Mouse (Mus musculus) adrenal gland, adult 2 months (tissue): ENCODE measurements around the gene Adam33. TPM values are rescaled to one million over a fixed set of nuclear protein-coding genes. Genes with fewer than 3 reads are reported as not detected.
"Not testable (repeated sequence)": the region's sequence is repeated elsewhere in the genome, so short reads cannot be mapped to it uniquely, and the experiment has no call there.

Source experiments
- DNase-seq: peaks from one replicate; pipeline ENCODE4 v3.0.0; 2021
- polyA plus RNA-seq: library from polyadenylated mRNA; depleted of rRNA; stranded (reverse); fragments of >200 nt; gene quantifications from 2 replicates; pipeline ENCODE4 v1.2.3, GENCODE M21; 2012
- total RNA-seq, 2 experiments: library from RNA; stranded (reverse); gene quantifications; 2 replicates each; pipeline ENCODE4 v1.2.3; 2021

The Adam33 gene
- total and polyA plus RNA-seq, 3 experiments, result 1.6 to 11.5 (median 3.4) TPM

DNA sequence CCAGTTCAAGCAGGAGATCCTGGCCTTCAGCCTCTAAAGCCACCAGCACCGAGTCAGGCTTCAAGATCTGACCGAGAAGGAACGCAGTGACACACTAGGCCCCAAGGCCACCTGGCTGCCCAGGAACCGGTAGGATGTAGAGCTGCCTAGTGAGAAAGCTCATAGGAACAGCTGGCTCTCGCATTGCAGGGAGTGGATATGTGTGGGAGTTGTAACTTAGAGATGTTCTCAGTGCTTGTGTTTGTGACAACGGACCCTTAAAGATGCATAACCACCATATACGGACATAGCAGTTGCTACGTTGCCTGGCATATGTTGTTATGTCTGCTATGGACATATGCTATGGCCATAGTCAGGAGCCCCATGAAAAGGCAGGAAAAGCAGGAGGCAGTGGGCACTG lies 4.9 kb downstream of the Adam33 start:
- no peak for DNase-seq

GRCm38 (mm10) chr2:131056191-131056590 lies 7.4 kb downstream of the Adam33 start:
- DNase-seq, result no peak

- peak; percentile 44 for DNase-seq
These were observed 8.0 kb downstream of the Adam33 start for GRCm38 (mm10) chr2:131055631-131056030.

- no peak for DNase-seq
These were observed 8.9 kb downstream of the Adam33 start for GRCm38 (mm10) chr2:131054646-131055264.

DNA sequence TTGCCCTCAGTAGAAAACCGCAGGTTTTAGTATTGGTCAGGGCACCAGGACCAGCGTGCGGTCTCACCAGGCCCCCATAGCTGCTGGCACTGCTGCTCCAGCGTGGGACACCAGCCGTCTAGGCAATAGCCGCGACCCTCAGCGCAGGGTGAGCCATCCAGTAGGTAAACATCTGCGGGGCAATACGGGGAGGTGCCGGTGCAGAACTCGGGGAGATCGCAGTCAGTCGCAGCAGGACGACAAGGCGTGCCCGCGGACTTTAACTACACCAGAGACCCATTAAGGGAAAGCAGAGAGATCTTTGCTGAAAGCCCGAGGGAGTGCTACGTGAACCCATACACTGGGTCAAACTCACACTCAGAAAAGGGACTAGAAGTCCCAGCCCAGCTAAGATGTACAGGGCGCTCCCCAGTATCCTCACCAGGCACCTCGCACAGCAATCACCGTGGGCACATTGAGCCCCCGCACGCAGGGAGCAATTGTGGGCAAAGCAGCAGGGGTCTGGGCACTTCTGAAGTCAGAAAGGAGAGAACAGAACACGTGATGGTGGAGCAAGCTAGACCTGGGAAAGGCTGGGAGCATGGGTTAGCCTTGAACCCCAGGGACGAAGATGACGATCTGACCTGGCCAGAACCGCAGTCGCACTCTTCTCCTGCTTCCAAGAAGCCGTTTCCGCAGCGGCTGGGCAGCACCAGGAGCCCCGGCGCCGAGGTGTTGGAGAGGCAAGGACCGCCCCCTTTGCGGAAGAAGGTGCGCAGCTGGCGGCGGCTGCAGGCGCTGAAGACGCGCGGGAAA lies 9.6 kb downstream of the Adam33 start:
- no peak for DNase-seq

GRCm38 (mm10) chr2:131052862-131053418 lies 10.7 kb downstream of the Adam33 start:
- no peak for DNase-seq

GRCm38 (mm10) chr2:131052043-131052442 lies 11.6 kb downstream of the Adam33 start:
- no peak for DNase-seq

DNA sequence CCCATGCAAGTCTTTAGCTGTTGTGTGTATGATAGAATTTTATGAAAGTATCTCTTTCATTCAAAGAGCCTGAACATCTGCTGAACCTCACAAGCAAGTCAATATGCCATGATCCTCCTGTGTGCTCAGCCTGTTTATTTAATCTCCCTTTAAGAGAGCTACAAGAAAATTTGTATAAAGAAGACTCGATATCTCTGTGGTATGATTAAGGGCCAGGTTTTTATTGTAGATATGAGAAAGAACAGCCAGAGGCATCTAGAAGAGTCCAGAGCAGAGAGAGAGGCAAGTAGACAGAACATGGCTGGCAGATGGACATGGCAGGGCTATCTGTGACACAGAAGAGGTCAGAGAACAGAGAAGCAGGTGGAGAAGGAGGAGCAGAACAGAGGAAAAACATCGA lies 17.6 kb downstream of the Adam33 start:
- DNase-seq, result no peak

- DNase-seq, result no peak
These were observed 18.5 kb downstream of the Adam33 start for GRCm38 (mm10) chr2:131044989-131045720.

DNA sequence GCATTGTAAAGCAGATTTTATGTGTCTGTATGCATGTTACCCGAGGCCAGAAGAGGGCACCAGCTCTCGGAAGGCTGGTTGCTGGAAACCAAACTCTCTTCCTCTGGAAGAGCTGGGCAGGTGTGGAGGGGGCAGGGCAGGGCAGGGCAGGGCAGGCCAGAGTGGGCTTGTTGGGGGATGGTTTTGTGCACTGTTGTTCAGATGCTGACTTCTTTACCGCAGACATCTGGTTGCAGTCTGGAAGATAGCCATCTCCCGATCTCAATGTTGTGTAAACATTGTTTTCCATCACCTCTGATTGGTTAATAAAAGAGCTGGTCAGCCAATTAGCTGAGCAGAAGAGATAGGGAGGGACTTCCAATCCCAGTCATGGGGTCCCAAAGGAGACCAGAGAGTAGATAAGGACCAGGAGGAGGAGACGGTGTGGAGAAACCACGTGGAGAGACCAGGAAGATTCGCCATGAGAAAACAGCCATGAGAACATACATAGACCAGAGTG lies 19.2 kb downstream of the Adam33 start:
- DNase-seq, result no peak

DNA sequence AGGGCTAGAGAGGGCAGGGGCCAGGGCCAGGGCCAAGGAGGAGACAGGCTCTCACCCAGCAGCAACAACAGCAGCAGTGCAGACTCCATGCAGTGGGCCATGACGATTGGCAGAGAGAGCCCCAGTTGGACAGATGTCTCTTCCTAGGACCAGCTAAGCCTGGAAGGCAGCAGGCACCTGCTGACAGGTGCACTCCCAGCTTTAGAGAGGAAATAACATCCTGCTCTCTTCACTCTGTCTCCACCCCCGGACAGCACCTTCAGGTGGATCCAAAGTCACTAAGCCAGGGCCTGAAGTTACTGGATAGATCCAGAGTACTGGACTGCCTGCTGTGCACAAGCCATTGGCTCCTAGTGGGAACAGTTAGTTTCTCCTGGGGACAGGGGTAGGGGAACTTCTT lies 20.6 kb downstream of the Adam33 start, which contains the start of gene Gfra4:
TSS of gene Gfra4 (minus strand) at position 101 of the 400 bp plus-strand sequence.
- no peak for DNase-seq

- peak; percentile 53 for DNase-seq
These were observed 22.5 kb downstream of the Adam33 start for GRCm38 (mm10) chr2:131040854-131041825.

GRCm38 (mm10) chr2:131038675-131039074 lies 24.9 kb downstream of the Adam33 start:
- DNase-seq, result no peak

DNA sequence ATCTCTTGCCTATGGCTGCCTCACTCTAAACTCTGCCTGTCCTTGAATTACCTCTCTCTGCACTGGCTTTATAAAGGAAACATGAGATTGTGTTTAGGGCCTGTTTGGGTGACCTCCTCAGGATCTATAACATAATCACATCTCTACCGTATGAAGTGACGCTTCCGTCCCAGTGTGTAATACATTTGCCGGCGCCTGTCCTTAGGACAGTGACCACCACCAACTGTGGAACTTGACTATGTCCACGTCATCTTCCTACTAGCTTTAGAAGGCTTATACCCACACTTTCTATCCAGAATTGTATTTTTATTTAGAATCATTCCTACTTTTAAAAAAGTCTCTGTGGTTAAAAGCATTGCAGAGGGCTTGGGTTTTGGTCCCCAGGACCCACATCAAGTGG lies 25.4 kb downstream of the Adam33 start:
- DNase-seq, result no peak

- DNase-seq, result peak; percentile 46
These were observed 26.2 kb downstream of the Adam33 start for GRCm38 (mm10) chr2:131037226-131037990.

GRCm38 (mm10) chr2:131036757-131037156 lies 26.9 kb downstream of the Adam33 start:
- no peak for DNase-seq

DNA sequence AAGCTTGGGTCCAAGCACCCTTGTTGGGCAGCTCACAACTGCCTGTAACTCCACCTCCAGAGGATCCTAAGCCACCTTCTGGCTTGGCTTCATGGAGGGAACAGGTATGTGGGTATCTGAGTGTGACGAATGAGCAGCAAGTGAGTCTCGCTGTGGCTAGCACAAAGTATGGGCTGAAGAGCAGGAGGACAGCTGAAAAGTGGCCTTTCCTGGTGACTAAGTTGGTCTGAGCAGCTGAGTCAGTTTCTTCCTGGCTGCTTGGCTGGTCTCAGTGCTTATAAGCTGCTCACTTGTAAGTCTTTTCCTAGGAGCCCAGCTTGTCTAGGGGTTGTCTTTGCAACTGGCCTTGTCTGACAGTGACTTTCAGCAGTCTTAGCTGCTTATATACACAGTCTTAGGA lies 27.3 kb downstream of the Adam33 start:
- no peak for DNase-seq

GRCm38 (mm10) chr2:131031406-131031805 lies 32.2 kb downstream of the Adam33 start:
- not testable (repeated sequence) for DNase-seq

DNA sequence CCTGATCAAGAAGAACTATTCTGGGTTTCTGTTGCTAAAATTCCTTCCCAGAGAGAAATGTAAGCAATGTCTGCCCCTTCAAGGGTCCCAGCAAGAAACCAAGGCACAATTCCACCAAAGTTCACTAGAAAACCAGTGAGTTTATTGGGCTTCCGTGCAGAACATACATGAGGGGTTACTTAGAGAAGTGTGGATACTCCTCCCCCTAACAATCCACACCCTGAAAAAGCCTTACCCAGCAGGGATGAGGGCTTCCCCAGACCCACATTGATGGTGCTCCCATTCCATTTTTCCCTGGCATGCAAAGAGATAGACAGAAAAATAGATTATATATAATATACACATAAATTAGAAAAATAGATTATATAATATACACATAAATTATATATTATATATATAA lies 32.6 kb downstream of the Adam33 start:
- DNase-seq, result no peak

- DNase-seq, result no peak
These were observed 33.1 kb downstream of the Adam33 start for GRCm38 (mm10) chr2:131030561-131030960.
